Mouse (Mus musculus) neural tube, embryonic 14.5 days (tissue): ENCODE data around the gene Unc13d. TPM values are rescaled to one million over a fixed set of nuclear protein-coding genes. Genes with fewer than 3 reads are reported as not detected.
"Not testable (repeated sequence)": the region's sequence is repeated elsewhere in the genome, so short reads cannot be mapped to it uniquely, and the experiment has no call there.

Source experiments
- ATAC-seq: fragments of 200-750 bp; cut with Nextera tagmentation; 2 replicates; pipeline ENCODE4 v1.8.0; 2017; ENCODE audit warnings: low read depth, mild to moderate bottlenecking, moderate TSS enrichment, moderate library complexity
- H3K27ac ChIP-seq: fragments of 300-500 bp; sonication (generic); 2 replicates; pipeline ENCODE4 v1.5.1; 2014; ENCODE audit warnings: low read depth, mild to moderate bottlenecking, control low read depth, low read length, moderate library complexity, mixed read lengths
- H3K27me3 ChIP-seq: fragments of 300-500 bp; sonication (generic); 2 replicates; pipeline ENCODE4 v1.6.1; 2014; ENCODE audit warnings: low read length; ENCODE audit not compliant: control insufficient read depth, insufficient read depth
- H3K36me3 ChIP-seq: fragments of 300-500 bp; sonication (generic); 2 replicates; pipeline ENCODE4 v1.6.1; 2014; ENCODE audit warnings: low read length, mixed read lengths; ENCODE audit not compliant: control insufficient read depth, insufficient read depth
- H3K4me1 ChIP-seq: fragments of 300-500 bp; sonication (generic); 2 replicates; pipeline ENCODE4 v1.6.1; 2014; ENCODE audit warnings: low read length; ENCODE audit not compliant: control insufficient read depth, insufficient read depth
- H3K4me2 ChIP-seq: fragments of 300-500 bp; sonication (generic); 2 replicates; pipeline ENCODE4 v1.6.1; 2014; ENCODE audit warnings: mild to moderate bottlenecking, low read depth, low read length, control low read depth
- H3K4me3 ChIP-seq: fragments of 300-500 bp; sonication (generic); 2 replicates; pipeline ENCODE4 v1.5.1; 2014; ENCODE audit warnings: low read depth, low read length, control low read depth, mixed read lengths
- H3K9ac ChIP-seq: fragments of 300-500 bp; sonication (generic); replicated peaks from 2 replicates; pipeline ENCODE4 v1.6.1; 2014; ENCODE audit warnings: low read depth, mild to moderate bottlenecking, control low read depth, low read length, mixed read lengths
- H3K9me3 ChIP-seq: fragments of 300-500 bp; sonication (generic); 2 replicates; pipeline ENCODE4 v1.6.1; 2016; ENCODE audit warnings: low read length; ENCODE audit not compliant: control insufficient read depth
- WGBS: fragments of 180-500 bp; shearing (Covaris S2); extraction: QIAGEN DNeasy Blood & Tissue Kit; methylation state at CpG from one replicate; pipeline ENCODE4 v1.1.7; 2014; 5-methylcytosine and 5-hydroxymethylcytosine counted together
- polyA plus RNA-seq: library from polyadenylated mRNA; unstranded; fragments of >200 nt; fragmentation: Nextera tagmentation; extraction: Ambion mirVana; gene quantifications from 2 replicates; pipeline ENCODE4 v1.2.1, GENCODE M21; 2014

Unc13d gene
- 0.88 and 0.98 TPM in 2 replicates for polyA plus RNA-seq

DNA sequence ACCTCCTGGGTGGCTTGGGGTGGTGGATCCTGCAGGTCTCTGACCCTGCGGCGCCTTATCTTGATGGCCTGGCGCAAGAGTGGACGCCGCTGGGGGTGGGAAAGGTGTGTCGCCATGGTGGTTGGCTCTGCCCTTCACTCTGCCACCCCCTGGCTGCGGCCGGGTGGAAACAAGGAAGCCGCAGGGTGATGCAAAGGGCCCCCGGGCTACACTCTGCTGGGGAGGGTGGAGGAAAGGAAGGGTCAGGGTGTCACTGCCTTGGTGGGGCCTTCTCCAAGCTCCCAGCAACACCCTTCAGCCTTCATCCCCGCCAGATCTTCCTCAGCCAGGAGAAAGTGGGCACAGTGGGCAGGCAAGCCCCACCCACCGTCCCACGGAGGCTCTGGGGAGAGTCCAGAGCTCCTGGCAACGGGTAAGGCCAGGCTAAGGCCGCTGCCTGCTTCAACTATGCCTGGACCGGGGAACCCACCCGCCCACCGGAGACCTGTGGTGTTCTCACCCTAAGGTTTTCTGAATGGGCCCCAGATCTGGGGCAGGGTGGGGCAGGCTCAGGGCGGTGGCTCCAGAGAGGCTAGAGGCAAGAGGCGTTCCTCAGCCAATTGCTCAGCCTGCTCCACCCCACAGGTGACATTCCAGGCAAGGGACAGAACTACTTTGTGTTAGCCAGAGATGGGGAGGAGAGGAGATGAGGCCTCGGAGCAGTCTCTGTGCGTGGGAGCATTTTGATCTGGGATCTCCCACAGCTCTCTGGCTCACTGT is at the start of gene Unc13d:
Gene Unc13d, minus strand, starts transcription at position 516 of the 759 bp plus-strand sequence.
- 0 out of 2 replicates have a peak within 1 kb of the TSS, but pooled peaks have one; percentile 16 for H3K9ac ChIP-seq
- whole genome bisulfite sequencing = 71% methylated on average over 22 of the region's 22 CpGs
- peak within 1 kb of the TSS; percentile 48 for H3K4me2 ChIP-seq
- H3K9me3 ChIP-seq = no peaks in the 10 kb centered on the region
- peaks cover 28% of the 10 kb centered on the region for H3K36me3 ChIP-seq
- H3K4me1 ChIP-seq = peaks cover 9% of the 10 kb centered on the region; the same call in 1 of the 2 replicates
- peak within 1 kb of the TSS; percentile 34; the same call in 1 of the 2 replicates for H3K27ac ChIP-seq
- H3K4me3 ChIP-seq = peak within 1 kb of the TSS; percentile 16; the same call in 1 of the 2 replicates
- ATAC-seq = 0 out of 2 replicates have a peak, but pooled peaks have one; percentile 5
- H3K27me3 ChIP-seq = no peaks in the 10 kb centered on the region

DNA sequence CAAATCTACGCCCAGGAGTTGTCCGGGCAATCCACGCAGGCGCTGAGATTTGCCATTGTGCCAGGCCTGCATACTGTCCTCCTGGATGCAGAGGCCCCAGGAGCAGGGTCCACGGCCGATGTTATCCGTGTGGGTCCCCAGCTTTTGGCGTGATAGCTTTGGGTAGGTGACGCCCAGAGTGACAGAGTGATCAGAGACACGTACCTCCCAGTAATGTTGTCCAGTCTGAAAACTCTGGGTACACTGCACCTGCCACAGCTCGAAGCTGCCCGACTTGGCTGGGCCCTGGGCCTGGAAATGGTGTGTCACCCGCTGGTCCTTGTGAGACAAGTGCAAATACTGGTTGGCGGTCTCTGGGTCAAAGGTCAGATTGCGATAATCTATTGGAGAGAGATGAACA is 48.5 kb upstream of the Unc13d start:
- 94% methylated on average over 15 of the region's 15 CpGs for WGBS
- Histone ChIP-seq H3K36me3 (0 out of 2 replicates have a peak, but pooled peaks cover 4% of the 10 kb centered on the region), H3K4me3 (no peak overlapping the region), H3K27ac (no peak overlapping the region), H3K9ac (no peak overlapping the region), H3K27me3 (no peaks in the 10 kb centered on the region), H3K4me2 (no peak overlapping the region), H3K4me1 (peaks cover 16% of the 10 kb centered on the region; the same call in 1 of the 2 replicates), H3K9me3 (no peaks in the 10 kb centered on the region)
- ATAC-seq = no peak

DNA sequence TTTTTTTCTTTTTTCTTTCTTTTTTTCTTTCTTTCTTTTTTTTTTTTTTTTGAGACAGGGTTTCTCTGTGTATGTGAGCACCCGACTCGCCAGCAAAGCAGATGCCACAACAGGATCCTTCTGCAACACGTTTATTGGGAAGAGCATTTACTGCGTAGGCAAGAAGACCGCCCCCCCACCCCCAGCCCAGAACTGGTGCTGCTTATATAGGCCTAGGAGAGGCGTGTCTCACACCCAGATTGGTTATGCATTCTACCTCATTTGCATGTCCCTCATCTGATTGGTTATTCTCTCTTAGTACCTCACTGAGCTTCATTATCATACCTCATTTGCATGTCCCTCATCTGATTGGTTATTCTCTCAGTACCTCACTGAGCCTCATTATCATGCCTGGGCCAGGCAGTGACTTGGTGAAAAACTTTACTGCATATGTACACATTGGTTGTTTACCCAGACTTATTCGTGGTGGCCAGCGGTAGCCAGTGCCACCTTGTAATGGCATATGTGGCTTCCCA is 44.0 kb upstream of the Unc13d start:
- H3K4me1 ChIP-seq, H3K9me3 ChIP-seq, H3K27me3 ChIP-seq, H3K36me3 ChIP-seq, H3K27ac ChIP-seq, ATAC-seq, H3K9ac ChIP-seq, H3K4me3 ChIP-seq, H3K4me2 ChIP-seq: not testable (repeated sequence)
- WGBS = 90% methylated on average over 8 of the region's 8 CpGs

DNA sequence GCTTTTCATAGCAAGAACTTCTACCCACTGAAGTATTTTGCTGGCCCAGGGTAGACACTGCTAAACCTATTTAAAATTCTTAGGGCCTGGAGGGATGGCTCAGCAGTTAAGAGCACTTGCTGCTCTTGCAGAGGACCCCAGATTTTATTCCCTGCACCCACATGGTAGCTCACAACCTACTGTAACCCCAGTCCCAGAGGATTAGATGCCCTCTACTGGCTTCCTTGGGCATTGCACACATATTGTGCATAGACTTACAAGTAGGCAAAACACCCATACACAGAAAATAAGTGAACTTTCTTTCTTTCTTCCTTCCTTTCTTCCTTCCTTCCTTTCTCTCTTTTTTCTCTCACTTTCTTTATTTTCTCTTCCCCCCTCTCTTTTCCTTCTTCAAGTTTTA is 40.1 kb upstream of the Unc13d start:
- Histone ChIP-seq H3K27ac (no peak overlapping the region), H3K27me3 (no peaks in the 10 kb centered on the region), H3K9ac (no peak overlapping the region), H3K4me1 (no peaks in the 10 kb centered on the region), H3K4me3 (no peak overlapping the region), H3K36me3 (no peaks in the 10 kb centered on the region), H3K9me3 (no peaks in the 10 kb centered on the region), H3K4me2 (no peak overlapping the region)
- no peak for ATAC-seq

DNA sequence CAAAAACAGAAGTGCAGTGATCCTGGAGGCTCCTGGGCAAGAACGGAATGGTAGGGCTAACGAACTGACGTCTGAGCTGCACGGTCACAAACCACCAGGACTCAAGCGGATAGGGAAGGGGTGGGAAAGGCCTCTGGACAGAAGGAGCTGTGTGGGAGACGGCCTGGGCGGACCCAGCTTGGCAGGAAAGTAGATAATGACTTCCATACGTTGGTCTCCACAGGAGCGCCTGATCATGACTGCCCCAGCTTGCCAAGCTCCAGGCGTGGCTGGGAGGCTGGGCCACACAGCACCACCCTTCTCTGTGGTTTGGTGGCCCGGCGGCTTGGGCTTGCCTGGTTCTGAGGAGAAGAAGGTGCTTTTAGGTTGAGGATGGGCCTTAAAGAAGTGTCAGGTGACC is 39.5 kb upstream of the Unc13d start:
- WGBS = 75% methylated on average over 12 of the region's 12 CpGs

DNA sequence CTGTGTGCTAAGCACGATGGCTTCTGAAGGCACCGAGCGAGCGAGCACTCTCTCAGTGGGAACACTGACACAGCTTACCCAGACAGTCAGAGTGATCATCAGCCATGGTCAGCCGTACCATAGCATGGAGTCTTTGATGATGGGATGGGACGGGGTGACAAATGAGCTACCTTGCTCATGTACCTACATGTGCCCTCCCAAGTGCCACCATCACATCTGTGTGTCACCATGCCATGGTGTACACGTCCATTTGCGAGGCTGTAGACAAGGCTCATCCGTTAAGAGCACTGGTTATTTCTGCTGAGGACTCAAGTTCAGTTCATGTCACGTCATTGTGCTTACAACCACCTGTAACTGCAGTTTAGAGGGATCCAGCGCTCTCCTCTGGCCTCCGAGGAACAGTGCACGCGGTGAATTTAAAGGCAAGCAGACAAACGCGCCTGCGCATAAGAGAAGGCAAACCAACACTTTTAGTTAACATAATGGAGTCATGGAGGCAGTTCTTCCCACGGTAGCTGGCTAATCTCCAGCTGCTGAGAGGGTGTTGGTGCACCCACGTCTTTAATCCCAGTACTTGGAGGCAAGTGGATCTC is 33.9 kb upstream of the Unc13d start:
- no peak overlapping the region for H3K4me2 ChIP-seq
- H3K27me3 ChIP-seq = peaks cover 41% of the 10 kb centered on the region
- H3K4me3 ChIP-seq = no peak overlapping the region
- H3K27ac ChIP-seq = no peak overlapping the region
- H3K36me3 ChIP-seq = no peaks in the 10 kb centered on the region
- H3K9ac ChIP-seq = no peak overlapping the region
- H3K4me1 ChIP-seq = peaks cover 3% of the 10 kb centered on the region; the same call in 1 of the 2 replicates
- H3K9me3 ChIP-seq = no peaks in the 10 kb centered on the region
- 85% methylated on average over 19 of the region's 19 CpGs for WGBS
- ATAC-seq = no peak

More for the DNA sequence above, 39.5 kb upstream of the Unc13d start:
- Histone ChIP-seq H3K9me3 (no peaks in the 10 kb centered on the region), H3K27ac (no peak overlapping the region), H3K4me3 (no peak overlapping the region), H3K36me3 (no peaks in the 10 kb centered on the region), H3K27me3 (no peaks in the 10 kb centered on the region), H3K4me1 (no peaks in the 10 kb centered on the region), H3K4me2 (no peak overlapping the region), H3K9ac (no peak overlapping the region)
- ATAC-seq = no peak

DNA sequence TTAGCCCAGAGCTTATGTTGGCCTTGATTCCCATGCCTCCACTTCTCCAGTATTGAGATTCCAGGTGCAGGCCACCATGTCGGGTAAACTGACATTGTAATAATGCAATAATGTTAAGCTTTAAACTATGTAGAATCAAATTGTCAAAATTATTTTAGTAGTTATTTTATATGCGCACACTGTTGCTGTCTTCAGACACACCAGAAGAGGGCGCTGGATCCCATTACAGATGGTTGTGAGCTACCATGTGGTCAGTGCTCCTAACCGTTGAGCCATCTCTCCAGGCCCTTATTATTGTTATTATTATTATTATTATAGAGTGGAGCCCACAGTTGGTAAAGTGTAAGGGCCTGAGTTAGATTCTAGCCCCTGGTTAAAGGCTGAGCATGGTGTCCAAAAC is 33.3 kb upstream of the Unc13d start:
- peaks cover 43% of the 10 kb centered on the region for H3K27me3 ChIP-seq
- ATAC-seq = no peak
- peaks cover 3% of the 10 kb centered on the region; the same call in 1 of the 2 replicates for H3K4me1 ChIP-seq
- H3K36me3 ChIP-seq = no peaks in the 10 kb centered on the region
- no peak overlapping the region for H3K27ac ChIP-seq
- 79% methylated on average over 4 of the region's 4 CpGs for WGBS
- H3K9ac ChIP-seq = no peak overlapping the region
- H3K9me3 ChIP-seq = no peaks in the 10 kb centered on the region
- no peak overlapping the region for H3K4me3 ChIP-seq
- no peak overlapping the region for H3K4me2 ChIP-seq

DNA sequence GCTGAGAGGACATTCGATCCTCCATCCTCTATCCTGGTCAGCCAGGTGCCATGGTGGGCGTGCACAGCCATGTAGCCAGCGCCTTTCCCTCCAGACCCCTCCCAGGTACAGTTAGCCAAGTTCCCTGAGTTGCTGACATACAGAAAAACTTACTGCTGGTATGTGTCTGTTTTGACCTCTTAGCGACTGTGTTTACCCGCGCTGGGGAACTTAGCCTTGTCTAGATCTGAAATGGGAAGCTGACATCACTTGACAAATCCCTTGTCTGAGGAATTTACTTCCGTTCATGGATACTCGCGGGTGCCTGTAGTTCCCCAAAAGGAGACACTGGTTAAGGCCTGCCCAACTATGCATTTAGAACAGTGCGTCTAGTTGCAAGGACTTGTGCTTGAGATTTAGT is 32.8 kb upstream of the Unc13d start:
- Histone ChIP-seq H3K4me1 (peaks cover 3% of the 10 kb centered on the region; the same call in 1 of the 2 replicates), H3K9me3 (no peaks in the 10 kb centered on the region), H3K4me3 (peak overlapping the region; percentile 25; the same call in 1 of the 2 replicates), H3K36me3 (no peaks in the 10 kb centered on the region), H3K4me2 (peak overlapping the region; percentile 45; the same call in 1 of the 2 replicates), H3K27ac (no peak overlapping the region), H3K27me3 (peaks cover 43% of the 10 kb centered on the region), H3K9ac (no peak overlapping the region)
- no peak for ATAC-seq
- 35% methylated on average over 10 of the region's 10 CpGs for WGBS

DNA sequence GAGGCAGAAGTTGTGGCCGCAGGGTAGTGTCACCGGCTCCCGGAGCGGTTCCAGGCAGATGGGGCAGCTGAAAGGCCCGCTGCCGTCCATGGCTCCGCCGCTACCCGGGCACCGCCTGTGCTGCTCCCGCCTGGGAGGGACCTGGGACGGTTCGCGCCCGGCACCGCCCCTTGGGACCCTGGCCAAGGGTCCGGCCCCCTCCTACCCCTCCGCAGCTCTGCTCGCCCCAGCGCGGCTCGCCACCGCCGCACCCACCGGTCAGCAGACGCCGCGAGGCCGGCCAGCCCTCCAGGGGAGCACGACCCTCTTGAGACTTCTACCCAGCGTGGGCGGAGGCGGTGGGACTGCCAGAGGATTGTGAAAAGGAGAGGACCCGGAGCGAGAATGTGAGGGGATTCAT is 32.4 kb upstream of the Unc13d start:
- Histone ChIP-seq H3K36me3 (no peaks in the 10 kb centered on the region), H3K27ac (no peak overlapping the region), H3K4me3 (peak overlapping the region; percentile 25), H3K4me2 (peak overlapping the region; percentile 45), H3K4me1 (peaks cover 3% of the 10 kb centered on the region; the same call in 1 of the 2 replicates), H3K27me3 (peaks cover 43% of the 10 kb centered on the region), H3K9me3 (no peaks in the 10 kb centered on the region), H3K9ac (peak overlapping the region; percentile 34; the same call in 1 of the 2 replicates)
- ATAC-seq = no peak; the same call in 1 of the 2 replicates
- under 1% methylated on average over 35 of the region's 35 CpGs for WGBS
